Mouse (Mus musculus) stomach, embryonic 15.5 days (tissue): ENCODE measurements around the gene Stk39. TPM values are rescaled to one million over a fixed set of nuclear protein-coding genes. Genes with fewer than 3 reads are reported as not detected.

Experiments used
- ATAC-seq: fragments of 200-750 bp; cut with Nextera tagmentation; 2 replicates; pipeline ENCODE4 v1.8.0; 2017; ENCODE audit warnings: low read depth, moderate number of reproducible peaks, moderate TSS enrichment; ENCODE audit not compliant: insufficient read depth, low FRiP score
- H3K27ac ChIP-seq: fragments of 300-500 bp; sonication (generic); 2 replicates; pipeline ENCODE4 v1.5.1; 2015; ENCODE audit warnings: mild to moderate bottlenecking, inconsistent platforms
- H3K27me3 ChIP-seq: fragments of 300-500 bp; sonication (generic); replicated peaks from 2 replicates; pipeline ENCODE4 v1.6.1; 2015; ENCODE audit warnings: inconsistent platforms
- H3K36me3 ChIP-seq: fragments of 300-500 bp; sonication (generic); 2 replicates; pipeline ENCODE4 v1.6.1; 2015; ENCODE audit warnings: inconsistent platforms
- H3K4me1 ChIP-seq: fragments of 300-500 bp; sonication (generic); 2 replicates; pipeline ENCODE4 v1.6.1; 2015; ENCODE audit warnings: inconsistent platforms
- H3K4me2 ChIP-seq: fragments of 300-500 bp; sonication (generic); 2 replicates; pipeline ENCODE4 v1.6.1; 2015; ENCODE audit warnings: mild to moderate bottlenecking, inconsistent platforms
- H3K4me3 ChIP-seq: fragments of 300-500 bp; sonication (generic); replicated peaks from 2 replicates; pipeline ENCODE4 v1.5.1; 2015; ENCODE audit warnings: inconsistent platforms
- H3K9ac ChIP-seq: fragments of 300-500 bp; sonication (generic); 2 replicates; pipeline ENCODE4 v1.6.1; 2015; ENCODE audit warnings: inconsistent platforms
- H3K9me3 ChIP-seq: fragments of 300-500 bp; sonication (generic); 2 replicates; pipeline ENCODE4 v1.6.1; 2016; ENCODE audit warnings: inconsistent platforms
- WGBS: fragments of 180-500 bp; shearing (Covaris S2); methylation state at CpG from one replicate; pipeline ENCODE4 v1.1.7; 2015; 5-methylcytosine and 5-hydroxymethylcytosine counted together
- polyA plus RNA-seq: library from polyadenylated mRNA; unstranded; fragments of >200 nt; fragmentation: Nextera tagmentation; extraction: Ambion mirVana; gene quantifications from 2 replicates; pipeline ENCODE4 v1.2.1, GENCODE M21; 2015

Stk39 gene
- polyA plus RNA-seq, 1 experiment from 2014 or later: 21.7 TPM

GRCm38 (mm10) chr2:68317895-68318294, 154.2 kb downstream of the Stk39 start:
- H3K4me2 ChIP-seq: no peak overlapping the region
- no peak overlapping the region for H3K9ac ChIP-seq
- no peak overlapping the region for H3K27ac ChIP-seq
- no peaks in the 10 kb centered on the region for H3K27me3 ChIP-seq
- no peaks in the 10 kb centered on the region for H3K4me1 ChIP-seq
- H3K36me3 ChIP-seq: no peaks in the 10 kb centered on the region
- WGBS: 89% methylated on average over 9 of the region's 9 CpGs
- H3K9me3 ChIP-seq: no peaks in the 10 kb centered on the region
- no peak overlapping the region for H3K4me3 ChIP-seq
- ATAC-seq: no peak

DNA sequence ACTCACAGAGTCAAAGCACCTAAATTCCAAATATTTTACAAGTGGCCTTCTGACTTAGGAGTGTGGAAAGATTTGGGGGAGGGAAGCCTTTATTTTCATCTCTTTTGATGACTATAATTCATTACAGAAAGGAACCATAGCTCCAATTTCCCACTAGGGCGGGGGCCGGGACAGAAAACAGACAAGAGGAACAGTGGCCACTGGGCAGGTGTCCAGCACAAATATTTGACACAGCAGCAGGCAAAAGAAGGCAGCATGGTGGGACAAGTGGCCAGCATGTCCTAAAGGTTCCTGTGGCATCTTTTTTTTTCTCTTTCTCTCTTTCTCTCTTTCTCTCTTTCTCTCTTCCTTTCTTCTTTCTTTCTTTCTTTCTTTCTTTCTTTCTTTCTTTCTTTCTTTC, 154.6 kb downstream of the Stk39 start:
- no peak overlapping the region for H3K4me2 ChIP-seq
- no peak overlapping the region for H3K27ac ChIP-seq
- no peak overlapping the region for H3K4me3 ChIP-seq
- no peaks in the 10 kb centered on the region for H3K36me3 ChIP-seq
- H3K9me3 ChIP-seq: no peaks in the 10 kb centered on the region
- no peak for ATAC-seq
- WGBS: 62% methylated on average over 2 of the region's 2 CpGs
- no peaks in the 10 kb centered on the region for H3K27me3 ChIP-seq
- H3K9ac ChIP-seq: no peak overlapping the region
- H3K4me1 ChIP-seq: no peaks in the 10 kb centered on the region

DNA sequence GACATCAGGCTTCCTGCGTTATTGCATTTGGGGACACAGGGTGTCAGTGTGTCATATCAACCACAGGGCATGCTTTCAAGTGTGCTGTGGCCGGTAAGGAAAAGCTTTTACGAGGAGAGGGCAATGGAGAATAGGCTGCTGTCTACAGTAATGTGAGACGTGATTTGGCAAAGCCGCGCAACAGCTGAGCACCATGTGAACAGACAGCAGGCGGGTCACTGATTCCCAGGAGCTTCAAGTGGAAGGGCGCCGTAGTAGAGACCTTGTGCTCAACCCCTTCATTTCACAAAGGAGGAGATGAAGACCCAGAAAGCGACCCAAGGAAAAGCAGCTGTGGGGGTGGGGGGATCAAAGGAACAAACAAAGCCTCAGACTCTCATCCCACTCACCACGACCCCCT, 156.8 kb downstream of the Stk39 start:
- 76% methylated on average over 11 of the region's 11 CpGs for WGBS
- H3K9ac ChIP-seq: no peak overlapping the region
- no peak overlapping the region for H3K27ac ChIP-seq
- H3K4me1 ChIP-seq: no peaks in the 10 kb centered on the region
- ATAC-seq: no peak
- no peaks in the 10 kb centered on the region for H3K27me3 ChIP-seq
- no peaks in the 10 kb centered on the region for H3K9me3 ChIP-seq
- H3K4me3 ChIP-seq: no peak overlapping the region
- no peaks in the 10 kb centered on the region for H3K36me3 ChIP-seq
- H3K4me2 ChIP-seq: no peak overlapping the region

DNA sequence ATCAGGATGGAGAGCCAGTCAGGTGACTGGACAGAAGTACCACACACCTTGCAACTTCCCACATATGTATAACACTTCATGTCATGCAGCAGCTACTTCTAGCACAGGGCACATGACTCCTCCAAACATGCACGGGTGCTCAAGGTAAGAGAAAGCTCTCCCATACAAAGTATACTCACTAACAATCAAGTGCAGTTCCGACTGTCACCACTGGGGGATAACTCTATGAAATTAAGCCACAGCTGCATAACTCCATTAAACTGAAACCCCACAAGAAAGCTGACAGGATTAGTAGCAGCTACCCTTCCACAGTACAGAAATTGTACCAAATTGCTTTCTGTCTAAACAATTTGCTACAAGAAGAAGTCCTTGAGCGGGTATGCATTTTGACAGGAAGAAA, 161.9 kb downstream of the Stk39 start:
- Histone ChIP-seq H3K4me3 (no peak overlapping the region), H3K4me1 (no peaks in the 10 kb centered on the region), H3K27ac (no peak overlapping the region), H3K27me3 (no peaks in the 10 kb centered on the region), H3K36me3 (no peaks in the 10 kb centered on the region), H3K9ac (no peak overlapping the region), H3K4me2 (no peak overlapping the region), H3K9me3 (no peaks in the 10 kb centered on the region)
- no peak for ATAC-seq
- WGBS: 80% methylated on average over 3 of the region's 3 CpGs

- Histone ChIP-seq H3K36me3 (no peaks in the 10 kb centered on the region), H3K9ac (no peak overlapping the region), H3K27me3 (no peaks in the 10 kb centered on the region), H3K4me2 (no peak overlapping the region), H3K9me3 (no peaks in the 10 kb centered on the region), H3K4me1 (no peaks in the 10 kb centered on the region), H3K27ac (no peak overlapping the region), H3K4me3 (no peak overlapping the region)
- WGBS: 76% methylated on average over 4 of the region's 4 CpGs
- no peak for ATAC-seq
Measured at GRCm38 (mm10) chr2:68306519-68306918, 165.5 kb downstream of the Stk39 start.

- no peaks in the 10 kb centered on the region for H3K36me3 ChIP-seq
- H3K9ac ChIP-seq: no peak overlapping the region
- no peak overlapping the region for H3K4me2 ChIP-seq
- no peaks in the 10 kb centered on the region for H3K27me3 ChIP-seq
- 80% methylated on average over 6 of the region's 6 CpGs for WGBS
- H3K4me1 ChIP-seq: no peaks in the 10 kb centered on the region
- H3K4me3 ChIP-seq: no peak overlapping the region
- H3K9me3 ChIP-seq: no peaks in the 10 kb centered on the region
- no peak overlapping the region for H3K27ac ChIP-seq
- no peak for ATAC-seq
Measured at GRCm38 (mm10) chr2:68304771-68305460, 167.2 kb downstream of the Stk39 start.

DNA sequence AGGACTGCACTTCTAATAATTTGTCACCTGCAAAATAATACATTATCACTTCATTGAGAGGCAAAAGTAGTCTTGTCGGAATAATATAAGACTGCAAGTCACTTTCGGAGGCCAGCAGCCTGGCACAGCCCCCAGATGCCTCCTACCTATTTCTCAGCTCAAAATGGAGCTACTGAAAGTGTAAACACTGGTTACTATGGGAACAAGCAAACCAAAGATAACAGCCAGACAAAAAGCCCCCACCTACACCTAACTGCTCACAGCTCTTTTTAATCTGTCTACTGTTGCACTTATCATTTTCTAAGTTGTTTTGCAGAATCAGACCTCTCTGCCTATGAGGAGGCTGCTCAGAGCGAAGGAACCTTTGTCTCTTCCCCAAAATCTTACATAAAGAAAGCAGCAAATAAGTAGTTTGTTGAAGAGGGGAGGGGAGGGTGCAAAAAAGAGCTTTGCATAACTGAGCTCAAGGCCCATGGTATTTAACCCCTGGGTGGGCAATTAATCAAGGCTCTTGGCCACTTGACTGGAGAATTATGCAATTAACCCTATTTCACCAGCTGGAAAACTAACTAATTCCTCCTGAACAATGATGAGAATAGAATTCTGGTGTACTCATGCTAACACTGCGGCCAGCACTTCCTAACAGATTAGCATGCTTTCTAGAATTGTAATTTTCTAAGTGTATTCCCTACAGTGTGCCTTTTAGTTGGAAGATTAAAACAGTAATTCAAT, 170.1 kb downstream of the Stk39 start:
- WGBS: 44% methylated on average over 4 of the region's 4 CpGs
- no peaks in the 10 kb centered on the region for H3K27me3 ChIP-seq
- no peaks in the 10 kb centered on the region for H3K9me3 ChIP-seq
- H3K4me3 ChIP-seq: no peak overlapping the region
- H3K36me3 ChIP-seq: no peaks in the 10 kb centered on the region
- H3K4me1 ChIP-seq: no peaks in the 10 kb centered on the region
- no peak overlapping the region for H3K9ac ChIP-seq
- peak; percentile 76 for ATAC-seq
- H3K27ac ChIP-seq: no peak overlapping the region
- no peak overlapping the region for H3K4me2 ChIP-seq

GRCm38 (mm10) chr2:68298356-68298755, 173.7 kb downstream of the Stk39 start:
- Histone ChIP-seq H3K4me1 (no peaks in the 10 kb centered on the region), H3K4me2 (no peak overlapping the region), H3K4me3 (no peak overlapping the region), H3K9ac (no peak overlapping the region), H3K27ac (no peak overlapping the region), H3K36me3 (no peaks in the 10 kb centered on the region), H3K9me3 (no peaks in the 10 kb centered on the region), H3K27me3 (no peaks in the 10 kb centered on the region)
- 89% methylated on average over 3 of the region's 3 CpGs for WGBS
- ATAC-seq: no peak

DNA sequence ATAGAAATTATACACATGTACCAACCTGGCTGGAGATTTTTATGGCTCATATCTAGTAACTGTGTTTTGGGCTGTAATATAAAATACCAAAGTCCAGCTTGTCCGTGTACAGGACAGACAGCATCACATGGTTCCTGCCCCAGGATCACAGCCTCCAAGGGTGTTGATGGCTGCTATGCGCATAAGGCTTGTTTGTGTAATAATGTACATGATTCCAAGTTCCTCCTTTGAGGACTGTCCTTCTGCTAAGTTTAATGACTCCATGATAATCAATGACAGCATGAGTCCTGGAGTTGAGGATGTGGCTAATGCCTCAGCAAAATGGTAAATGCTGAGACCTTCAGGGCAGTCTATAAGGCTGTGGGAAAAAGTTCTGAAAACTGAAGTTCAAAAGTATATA, 174.1 kb downstream of the Stk39 start:
- Histone ChIP-seq H3K4me1 (no peaks in the 10 kb centered on the region), H3K4me2 (no peak overlapping the region), H3K27ac (no peak overlapping the region), H3K36me3 (no peaks in the 10 kb centered on the region), H3K9me3 (no peaks in the 10 kb centered on the region), H3K9ac (no peak overlapping the region), H3K27me3 (no peaks in the 10 kb centered on the region), H3K4me3 (no peak overlapping the region)
- WGBS: 90% methylated on average over 2 of the region's 2 CpGs
- ATAC-seq: no peak

GRCm38 (mm10) chr2:68296743-68297142, 175.3 kb downstream of the Stk39 start:
- no peak overlapping the region for H3K27ac ChIP-seq
- no peak overlapping the region for H3K4me2 ChIP-seq
- H3K27me3 ChIP-seq: no peaks in the 10 kb centered on the region
- WGBS: 76% methylated on average over 2 of the region's 2 CpGs
- ATAC-seq: no peak
- no peak overlapping the region for H3K9ac ChIP-seq
- H3K36me3 ChIP-seq: no peaks in the 10 kb centered on the region
- no peaks in the 10 kb centered on the region for H3K9me3 ChIP-seq
- H3K4me1 ChIP-seq: no peaks in the 10 kb centered on the region
- H3K4me3 ChIP-seq: no peak overlapping the region

GRCm38 (mm10) chr2:68292539-68293320, 179.3 kb downstream of the Stk39 start:
- ATAC-seq: peak; percentile 53; the same call in 1 of the 2 replicates
- WGBS: 40% methylated on average over 16 of the region's 16 CpGs
- peak overlapping the region; percentile 6; the same call in 1 of the 2 replicates for H3K4me2 ChIP-seq
- no peak overlapping the region for H3K9ac ChIP-seq
- H3K4me1 ChIP-seq: no peaks in the 10 kb centered on the region; the same call in 1 of the 2 replicates
- no peak overlapping the region for H3K4me3 ChIP-seq
- H3K27me3 ChIP-seq: no peaks in the 10 kb centered on the region
- H3K36me3 ChIP-seq: no peaks in the 10 kb centered on the region
- no peaks in the 10 kb centered on the region for H3K9me3 ChIP-seq
- H3K27ac ChIP-seq: peak overlapping the region; percentile 58; the same call in 1 of the 2 replicates

DNA sequence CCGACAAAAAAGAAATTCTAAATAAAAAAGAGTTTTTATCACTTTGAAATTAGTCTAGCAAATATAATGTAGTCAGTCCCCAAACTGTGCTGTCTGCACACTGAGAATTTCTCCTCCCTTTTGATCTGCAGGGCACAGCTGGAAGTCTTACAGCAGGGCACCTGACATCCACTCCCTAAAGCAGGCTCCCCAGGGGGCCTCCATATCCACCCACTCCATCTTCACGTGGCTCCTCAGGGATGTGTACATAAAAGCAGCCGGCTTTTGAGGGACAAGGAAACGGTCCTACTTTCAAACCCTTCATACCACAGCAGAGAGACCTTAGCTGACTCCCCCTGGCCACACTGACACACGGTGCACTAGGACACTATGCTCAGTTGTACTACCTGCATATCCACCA, 180.2 kb downstream of the Stk39 start:
- Histone ChIP-seq H3K27me3 (no peaks in the 10 kb centered on the region), H3K27ac (no peak overlapping the region), H3K9ac (no peak overlapping the region), H3K4me1 (no peaks in the 10 kb centered on the region; the same call in 1 of the 2 replicates), H3K4me3 (no peak overlapping the region), H3K36me3 (no peaks in the 10 kb centered on the region), H3K9me3 (no peaks in the 10 kb centered on the region), H3K4me2 (no peak overlapping the region)
- ATAC-seq: no peak
- 42% methylated on average over 5 of the region's 5 CpGs for WGBS
